Mouse (Mus musculus) lung, adult 2 months (tissue): ENCODE data around the gene Swi5. TPM values are rescaled to one million over a fixed set of nuclear protein-coding genes. Genes with fewer than 3 reads are reported as not detected.

ENCODE experiments used
- DNase-seq: peaks from one replicate; pipeline ENCODE4 v3.0.0; 2022
- H3K4me1 ChIP-seq: fragments of 200-500 bp; 2 replicates; pipeline ENCODE4 v1.6.1; 2011; ENCODE audit warnings: low read length; ENCODE audit not compliant: control insufficient read depth, insufficient read depth
- H3K4me3 ChIP-seq: fragments of 200-500 bp; replicated peaks from 2 replicates; pipeline ENCODE3; 2011; ENCODE audit warnings: low read depth, mild to moderate bottlenecking, control low read depth, low read length; ENCODE audit errors: extremely low read depth
- CTCF ChIP-seq: fragments of 200-500 bp; IDR thresholded peaks from 2 replicates; pipeline ENCODE4 v1.5.1; 2011; ENCODE audit warnings: mild to moderate bottlenecking, low read length, control low read depth; ENCODE audit not compliant: insufficient read depth
- POLR2A ChIP-seq: fragments of 200-500 bp; IDR thresholded peaks from 2 replicates; pipeline ENCODE4 v1.6.1; 2011; ENCODE audit warnings: low read depth, mild to moderate bottlenecking, control low read depth, low read length, borderline replicate concordance; ENCODE audit errors: extremely low read depth
- WGBS: fragments of 180-500 bp; shearing (Covaris S2); methylation state at CpG from one replicate; pipeline ENCODE4 v1.1.7; 2018; 5-methylcytosine and 5-hydroxymethylcytosine counted together
- polyA plus RNA-seq: library from polyadenylated mRNA; depleted of rRNA; stranded (reverse); fragments of >200 nt; gene quantifications from 2 replicates; pipeline ENCODE4 v1.2.3, GENCODE M21; 2012; rRNA removed

Gene Swi5
- polyA plus RNA-seq, result 110 and 135 TPM in 2 replicates

DNA sequence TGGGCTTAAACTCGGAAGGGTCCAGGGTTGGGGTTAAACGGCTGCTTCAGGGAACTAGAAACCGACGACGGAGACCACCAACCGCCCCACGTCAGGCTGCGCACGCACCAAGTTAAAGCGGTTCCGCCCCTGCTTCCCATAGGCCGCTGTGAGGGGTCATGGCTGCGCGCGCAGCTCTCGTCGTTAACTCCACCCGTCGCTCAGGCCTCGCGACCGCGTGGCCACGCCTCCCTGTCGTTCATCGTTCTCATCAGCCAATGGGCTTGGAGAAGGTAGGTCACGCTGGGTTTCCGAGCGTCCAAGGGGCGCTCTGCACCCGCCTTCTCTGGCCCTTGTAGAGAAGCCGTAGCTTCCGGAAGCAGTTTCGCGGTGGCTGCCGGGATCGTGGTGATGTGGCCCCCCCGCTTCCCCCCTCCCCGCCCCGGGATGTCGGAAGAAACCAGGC is at the start of gene Swi5:
Swi5 (minus strand) TSS at position 153 of the 445 bp plus-strand sequence.
- peak; percentile 96 for DNase-seq
- WGBS, result under 1% methylated on average over 41 of the region's 41 CpGs
- TF ChIP-seq CTCF, result no peak
- peak; percentile 97 for TF ChIP-seq POLR2A
- peak within 1 kb of the TSS; percentile 89 for H3K4me3 ChIP-seq
- H3K4me1 ChIP-seq, result peaks cover 12% of the 10 kb centered on the region

DNA sequence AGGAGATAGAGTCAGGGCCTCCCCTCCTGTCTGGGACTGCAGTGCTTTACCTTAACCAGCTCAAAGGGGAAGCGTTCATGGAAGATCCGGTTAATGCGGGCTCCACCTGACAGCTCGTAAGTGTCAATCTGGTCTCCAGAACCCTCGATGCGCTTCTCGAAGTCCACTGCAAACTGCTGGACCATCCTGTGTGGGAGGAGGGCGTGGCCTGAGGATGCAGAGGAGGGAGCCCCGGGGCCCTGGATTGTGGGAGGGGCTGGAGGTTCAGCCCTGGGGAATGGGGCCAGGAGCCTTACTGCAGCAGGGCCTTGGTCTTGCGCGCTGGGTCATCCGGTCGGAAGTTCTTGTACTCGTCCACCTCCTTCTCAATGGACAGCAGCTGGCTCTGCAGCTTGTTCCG is 48.0 kb upstream of the Swi5 start:
- TF ChIP-seq CTCF (no peak), POLR2A (no peak)
- DNase-seq, result no peak
- Histone ChIP-seq H3K4me3 (no peak overlapping the region), H3K4me1 (no peaks in the 10 kb centered on the region)
- WGBS, result 48% methylated on average over 15 of the region's 15 CpGs

DNA sequence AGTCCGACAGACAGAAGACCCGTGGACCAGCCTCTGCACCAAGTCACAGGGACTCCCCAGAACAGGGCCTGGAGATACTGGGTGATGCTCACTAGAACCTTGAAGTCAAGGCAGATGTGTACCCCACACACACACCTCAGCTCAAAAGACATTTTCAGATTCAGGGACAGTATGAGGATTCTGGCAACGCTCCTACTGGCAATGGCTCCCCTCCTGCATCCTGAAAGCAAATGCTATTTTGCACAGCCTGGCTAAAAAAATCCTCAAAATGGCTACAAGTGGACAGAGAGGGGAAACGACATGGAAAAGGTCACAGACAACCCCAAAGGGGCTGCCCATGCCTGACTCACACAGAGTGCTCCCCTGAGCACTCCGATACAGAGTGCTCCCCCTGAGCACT is 44.3 kb upstream of the Swi5 start:
- no peak for DNase-seq
- Histone ChIP-seq H3K4me3 (no peak overlapping the region), H3K4me1 (no peaks in the 10 kb centered on the region)
- no peak for TF ChIP-seq CTCF
- no peak for TF ChIP-seq POLR2A
- 79% methylated on average over 5 of the region's 5 CpGs for WGBS

DNA sequence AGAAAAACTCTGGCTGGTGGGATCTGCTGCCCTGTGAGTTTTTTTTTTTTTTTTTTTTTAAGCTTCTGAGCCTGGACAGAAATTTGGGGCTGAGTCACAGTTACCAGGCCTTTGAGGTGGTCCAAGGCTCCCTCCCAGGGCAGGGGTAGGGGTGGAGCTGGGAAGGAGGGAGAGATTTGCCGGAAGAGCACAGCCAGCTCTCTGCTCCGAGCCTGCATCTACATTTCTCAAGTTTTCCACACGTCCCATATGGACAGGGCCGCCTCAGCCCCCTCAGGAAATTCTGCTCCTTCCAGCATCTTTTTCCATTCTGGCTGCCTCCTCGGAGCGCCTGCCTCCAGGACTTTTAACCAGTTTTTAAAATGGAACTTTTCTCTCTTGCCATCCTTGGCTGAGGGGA is 41.7 kb upstream of the Swi5 start:
- Histone ChIP-seq H3K4me3 (no peak overlapping the region), H3K4me1 (no peaks in the 10 kb centered on the region)
- 58% methylated on average over 6 of the region's 6 CpGs for WGBS
- no peak for DNase-seq
- TF ChIP-seq CTCF (no peak), POLR2A (no peak)

DNA sequence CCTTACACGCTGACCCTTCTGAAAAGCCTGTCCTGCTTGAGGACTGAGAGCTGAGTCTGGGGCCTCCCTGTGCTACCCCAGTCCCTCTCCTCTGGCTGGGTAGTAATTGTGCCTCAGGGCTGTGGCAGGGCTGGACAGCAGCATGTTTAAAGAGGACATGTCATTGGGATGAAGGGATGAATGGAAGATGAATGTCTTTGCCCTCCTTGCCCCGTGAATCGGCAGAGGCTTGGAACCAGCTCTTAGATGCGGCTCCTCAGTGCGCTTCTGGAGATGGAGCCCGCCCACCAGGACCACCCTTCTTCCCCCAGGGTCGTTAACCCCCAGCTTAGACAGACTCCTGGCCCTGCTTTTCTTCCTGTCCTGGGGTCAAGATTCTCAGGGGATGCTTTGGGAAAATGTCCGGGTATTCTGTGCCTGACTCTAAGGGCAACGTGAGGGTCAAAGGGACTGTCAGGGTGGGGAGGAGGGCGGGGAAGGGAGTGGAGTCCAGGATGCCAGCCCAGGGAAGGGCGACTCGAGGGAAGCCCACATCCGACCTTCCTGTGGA is 41.1 kb upstream of the Swi5 start:
- no peak for DNase-seq
- WGBS, result 40% methylated on average over 13 of the region's 13 CpGs
- TF ChIP-seq POLR2A (no peak), CTCF (no peak)
- Histone ChIP-seq H3K4me1 (no peaks in the 10 kb centered on the region), H3K4me3 (no peak overlapping the region)

DNA sequence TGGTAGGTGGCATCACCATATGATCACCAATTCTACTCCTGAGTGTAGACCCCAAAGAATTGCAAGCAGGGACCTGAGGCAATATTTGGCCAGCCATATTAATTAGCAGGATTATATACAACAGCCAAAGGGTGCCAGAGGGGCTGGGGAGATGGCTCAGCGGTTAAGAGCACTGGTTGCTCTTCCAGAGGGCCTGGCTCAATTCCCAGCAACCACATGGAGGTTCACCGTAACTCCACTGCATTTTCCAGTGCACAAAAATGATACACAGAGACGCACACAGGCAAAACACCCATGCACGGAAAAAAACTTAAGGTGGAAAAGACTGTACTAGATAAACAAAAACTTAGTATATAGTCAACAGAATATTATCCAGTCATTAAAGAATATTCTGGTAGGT is 39.3 kb upstream of the Swi5 start:
- TF ChIP-seq CTCF, result no peak
- TF ChIP-seq POLR2A, result no peak
- Histone ChIP-seq H3K4me1 (no peaks in the 10 kb centered on the region), H3K4me3 (no peak overlapping the region)
- DNase-seq, result no peak
- WGBS, result 71% methylated on average over 4 of the region's 4 CpGs

DNA sequence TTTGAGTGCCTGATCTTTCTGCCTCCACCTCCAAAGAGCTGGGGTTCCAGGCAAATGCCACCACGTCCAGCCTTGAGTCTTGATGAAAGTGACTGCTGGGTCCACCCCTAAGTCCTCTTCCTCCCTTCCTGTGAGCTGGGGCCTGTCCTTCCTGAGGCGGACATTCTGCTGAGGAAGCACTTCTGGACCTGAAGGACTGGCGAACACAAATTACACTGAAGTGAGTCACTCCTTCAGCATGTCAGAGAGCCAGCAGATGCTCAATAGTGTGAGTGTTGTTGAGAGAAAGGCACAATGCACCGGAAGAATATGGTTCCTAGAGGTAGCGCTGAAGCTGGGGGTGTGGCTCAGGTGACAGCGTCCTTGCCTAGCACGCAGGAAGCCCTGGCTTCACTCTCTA is 37.5 kb upstream of the Swi5 start:
- no peak for TF ChIP-seq CTCF
- TF ChIP-seq POLR2A, result no peak
- DNase-seq, result no peak
- H3K4me1 ChIP-seq, result peaks cover 2% of the 10 kb centered on the region; the same call in 1 of the 2 replicates
- WGBS, result 24% methylated on average over 7 of the region's 7 CpGs
- H3K4me3 ChIP-seq, result no peak overlapping the region

DNA sequence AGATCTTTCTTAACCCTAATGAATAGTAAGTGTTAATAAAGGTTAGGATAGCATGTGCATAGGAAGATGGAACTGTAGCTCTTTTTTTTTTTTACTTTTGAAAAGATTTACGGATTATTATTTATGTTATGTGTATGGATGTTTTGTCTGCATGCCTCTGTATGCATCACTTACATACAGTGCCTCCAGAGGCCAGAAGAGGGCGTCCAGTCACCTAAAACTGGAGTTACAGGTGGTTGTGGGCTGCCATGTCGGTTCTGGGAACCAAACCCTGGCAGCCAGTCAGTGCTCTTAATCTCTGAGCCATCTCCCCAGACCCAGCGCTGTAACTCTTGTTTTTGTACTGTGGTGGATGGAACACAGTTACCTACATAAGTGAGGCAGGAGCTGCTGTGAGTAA is 36.4 kb upstream of the Swi5 start:
- H3K4me1 ChIP-seq, result peaks cover 2% of the 10 kb centered on the region; the same call in 1 of the 2 replicates
- no peak for TF ChIP-seq CTCF
- TF ChIP-seq POLR2A, result no peak
- DNase-seq, result no peak
- WGBS, result 60% methylated on average over 4 of the region's 4 CpGs
- H3K4me3 ChIP-seq, result no peak overlapping the region

DNA sequence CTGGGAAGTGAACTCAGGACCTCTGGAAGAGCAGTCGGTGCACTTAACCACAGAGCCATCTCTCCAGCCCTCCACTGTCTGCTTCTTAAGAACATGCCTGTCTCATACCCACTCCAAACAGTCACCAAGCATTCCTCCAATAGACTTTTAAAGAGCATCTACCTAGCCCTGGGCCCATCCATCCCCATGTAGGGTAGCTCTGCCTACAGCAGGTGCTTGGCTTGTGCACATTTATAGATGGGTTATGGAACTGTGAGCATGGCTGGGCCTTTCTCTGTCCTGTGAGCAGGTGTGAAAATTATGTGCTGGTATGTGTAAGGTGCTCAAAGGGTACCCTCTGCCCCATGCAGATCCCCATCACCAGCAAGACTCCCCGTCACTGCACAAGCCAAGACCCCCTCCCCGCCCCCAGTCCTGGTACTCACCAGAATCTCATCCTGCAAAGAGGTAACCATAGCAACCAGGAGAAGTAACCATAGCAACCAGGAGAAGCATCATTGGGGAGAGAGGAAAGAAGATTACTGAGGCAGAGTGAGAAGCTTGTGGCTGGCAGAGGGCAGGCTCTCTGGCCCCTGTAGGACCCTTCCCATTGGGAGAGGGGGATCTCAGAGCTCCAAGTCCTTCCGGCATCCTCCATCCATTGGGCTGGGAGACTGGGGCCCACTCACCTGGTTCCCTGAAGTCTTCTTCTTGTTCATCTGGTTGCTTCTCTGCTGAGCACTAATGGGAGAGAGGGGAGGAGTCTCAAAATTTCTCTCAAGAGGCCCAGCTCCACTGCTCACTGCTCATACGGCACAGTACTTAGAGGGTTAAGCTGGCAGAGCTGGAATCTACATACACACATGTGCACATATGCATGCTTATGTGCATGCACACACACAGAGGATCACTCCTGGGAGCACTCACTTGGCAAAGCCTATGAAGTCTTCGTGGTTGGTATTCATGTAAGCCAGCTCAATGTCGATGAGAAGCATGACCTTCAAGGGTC is 35.2 kb upstream of the Swi5 start:
- H3K4me1 ChIP-seq, result peaks cover 2% of the 10 kb centered on the region; the same call in 1 of the 2 replicates
- 84% methylated on average over 7 of the region's 7 CpGs for WGBS
- TF ChIP-seq POLR2A (no peak), CTCF (no peak)
- no peak for DNase-seq
- no peak overlapping the region for H3K4me3 ChIP-seq

DNA sequence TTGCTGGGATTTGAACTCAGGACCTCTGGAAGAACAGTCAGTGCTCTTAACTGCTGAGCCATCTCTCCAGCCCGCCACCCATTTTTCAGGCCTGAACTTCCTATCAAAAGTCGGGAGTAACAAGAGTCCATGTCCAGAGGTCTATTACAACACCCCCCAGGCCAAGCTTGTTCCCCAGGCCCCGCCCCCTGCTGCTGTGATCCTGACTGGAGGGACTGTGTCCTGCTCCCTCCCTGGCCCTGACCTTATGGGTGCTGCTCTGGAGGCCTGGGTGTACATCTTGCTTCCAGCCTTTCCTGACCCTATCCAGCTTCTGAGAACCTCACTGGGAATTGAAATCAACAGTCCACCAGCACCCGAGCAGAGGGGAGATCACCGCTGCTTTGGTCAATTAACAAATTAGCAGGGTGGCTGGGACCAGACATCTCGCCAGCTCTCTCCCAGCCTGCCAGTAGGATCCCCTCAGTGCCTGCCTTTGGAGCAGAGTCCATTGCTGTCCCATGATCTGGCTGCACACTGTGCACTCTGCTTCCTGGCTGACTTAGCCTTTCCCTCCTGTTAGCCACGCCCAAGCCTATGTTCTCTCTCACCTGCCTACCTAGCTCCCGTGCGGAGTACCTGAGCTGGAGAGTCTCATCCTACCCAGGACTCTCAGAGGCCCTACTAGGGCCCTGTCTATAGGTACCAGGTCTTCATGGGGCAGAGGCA is 33.9 kb upstream of the Swi5 start:
- TF ChIP-seq CTCF (no peak), POLR2A (no peak)
- peaks cover 2% of the 10 kb centered on the region; the same call in 1 of the 2 replicates for H3K4me1 ChIP-seq
- WGBS, result 60% methylated on average over 9 of the region's 9 CpGs
- no peak overlapping the region for H3K4me3 ChIP-seq
- no peak for DNase-seq
